Mouse (Mus musculus) limb, embryonic 11.5 days (tissue): Measurements from ENCODE around the gene Picalm. TPM values are rescaled to one million over a fixed set of nuclear protein-coding genes. Genes with fewer than 3 reads are reported as not detected.

Experiments
- ATAC-seq: fragments of 200-750 bp; cut with Nextera tagmentation; 2 replicates; pipeline ENCODE4 v1.8.0; 2017; ENCODE audit warnings: low read depth; ENCODE audit not compliant: insufficient number of reproducible peaks, low FRiP score, low TSS enrichment
- DNase-seq: peaks from one replicate; pipeline ENCODE4 v3.0.0-alpha.2; 2015; ENCODE audit warnings: low spot score
- H3K27ac ChIP-seq: fragments of 300-500 bp; sonication (generic); replicated peaks from 2 replicates; pipeline ENCODE4 v1.5.1; 2014; ENCODE audit warnings: low read depth, mild to moderate bottlenecking, low read length
- H3K27me3 ChIP-seq: fragments of 300-500 bp; sonication (generic); 2 replicates; pipeline ENCODE4 v1.6.1; 2014; ENCODE audit warnings: mild to moderate bottlenecking, low read length, mixed read lengths; ENCODE audit not compliant: control insufficient read depth, insufficient read depth
- H3K36me3 ChIP-seq: fragments of 300-500 bp; sonication (generic); 2 replicates; pipeline ENCODE4 v1.6.1; 2014; ENCODE audit warnings: mild to moderate bottlenecking, low read length, moderate library complexity, mixed read lengths; ENCODE audit not compliant: control insufficient read depth, insufficient read depth
- H3K4me1 ChIP-seq: fragments of 300-500 bp; sonication (generic); 2 replicates; pipeline ENCODE4 v1.6.1; 2014; ENCODE audit warnings: low read length, mixed read lengths; ENCODE audit not compliant: control insufficient read depth, insufficient read depth
- H3K4me2 ChIP-seq: fragments of 300-500 bp; sonication (generic); 2 replicates; pipeline ENCODE4 v1.6.1; 2014; ENCODE audit warnings: low read depth, mild to moderate bottlenecking, moderate library complexity; ENCODE audit not compliant: severe bottlenecking
- H3K4me3 ChIP-seq: fragments of 300-500 bp; sonication (generic); 2 replicates; pipeline ENCODE4 v1.5.1; 2014; ENCODE audit warnings: low read depth, low read length
- H3K9ac ChIP-seq: fragments of 300-500 bp; sonication (generic); 2 replicates; pipeline ENCODE4 v1.6.1; 2014; ENCODE audit warnings: mild to moderate bottlenecking, low read length
- H3K9me3 ChIP-seq: fragments of 300-500 bp; sonication (generic); 2 replicates; pipeline ENCODE4 v1.6.1; 2016; ENCODE audit warnings: low read length; ENCODE audit not compliant: control insufficient read depth
- WGBS: fragments of 180-500 bp; shearing (Covaris S2); extraction: QIAGEN DNeasy Blood & Tissue Kit; methylation state at CpG from one replicate; pipeline ENCODE4 v1.1.7; 2014; 5-methylcytosine and 5-hydroxymethylcytosine counted together
- polyA plus RNA-seq: library from polyadenylated mRNA; unstranded; fragments of >200 nt; fragmentation: Nextera tagmentation; extraction: Ambion mirVana; gene quantifications from 2 replicates; pipeline ENCODE4 v1.2.1, GENCODE M21; 2014

The Picalm gene
- polyA plus RNA-seq, 1 experiment from 2014 or later, result 34.0 TPM

GRCm38 (mm10) chr7:90140290-90140689 is 10.3 kb downstream of the Picalm start:
- DNase-seq (no peak), ATAC-seq (no peak)
- H3K9me3 ChIP-seq, result no peaks in the 10 kb centered on the region
- no peak overlapping the region for H3K4me2 ChIP-seq
- H3K4me1 ChIP-seq, result no peaks in the 10 kb centered on the region
- H3K36me3 ChIP-seq, result no peaks in the 10 kb centered on the region
- H3K27me3 ChIP-seq, result no peaks in the 10 kb centered on the region
- no peak overlapping the region for H3K27ac ChIP-seq
- WGBS, result 91% methylated on average over 3 of the region's 3 CpGs
- no peak overlapping the region for H3K9ac ChIP-seq
- no peak overlapping the region for H3K4me3 ChIP-seq

GRCm38 (mm10) chr7:90144275-90144674 is 14.3 kb downstream of the Picalm start:
- ATAC-seq, result no peak
- DNase-seq, result no peak
- no peaks in the 10 kb centered on the region for H3K4me1 ChIP-seq
- H3K27me3 ChIP-seq, result no peaks in the 10 kb centered on the region
- no peak overlapping the region for H3K9ac ChIP-seq
- no peak overlapping the region for H3K4me2 ChIP-seq
- H3K4me3 ChIP-seq, result no peak overlapping the region
- H3K27ac ChIP-seq, result no peak overlapping the region
- 92% methylated on average over 2 of the region's 2 CpGs for WGBS
- H3K9me3 ChIP-seq, result no peaks in the 10 kb centered on the region
- H3K36me3 ChIP-seq, result no peaks in the 10 kb centered on the region

- Histone ChIP-seq H3K9ac (no peak overlapping the region), H3K4me1 (no peaks in the 10 kb centered on the region), H3K9me3 (no peaks in the 10 kb centered on the region), H3K4me3 (no peak overlapping the region), H3K36me3 (no peaks in the 10 kb centered on the region), H3K27me3 (no peaks in the 10 kb centered on the region), H3K4me2 (no peak overlapping the region), H3K27ac (no peak overlapping the region)
- ATAC-seq, result no peak
- 73% methylated on average over 2 of the region's 2 CpGs for WGBS
- no peak for DNase-seq
Observed at GRCm38 (mm10) chr7:90144971-90145370, 15.0 kb downstream of the Picalm start.

- Histone ChIP-seq H3K27me3 (no peaks in the 10 kb centered on the region), H3K4me1 (no peaks in the 10 kb centered on the region), H3K9me3 (no peaks in the 10 kb centered on the region), H3K9ac (no peak overlapping the region), H3K4me3 (no peak overlapping the region), H3K27ac (no peak overlapping the region), H3K4me2 (no peak overlapping the region), H3K36me3 (no peaks in the 10 kb centered on the region)
- ATAC-seq, result no peak
- DNase-seq, result no peak
Observed at GRCm38 (mm10) chr7:90145376-90145775, 15.4 kb downstream of the Picalm start.

- no peak for DNase-seq
- H3K4me2 ChIP-seq, result no peak overlapping the region
Observed at GRCm38 (mm10) chr7:90145897-90146296, 15.9 kb downstream of the Picalm start.

GRCm38 (mm10) chr7:90146321-90146720 is 16.3 kb downstream of the Picalm start:
- DNase-seq (no peak), ATAC-seq (no peak)
- no peaks in the 10 kb centered on the region for H3K9me3 ChIP-seq
- H3K27ac ChIP-seq, result no peak overlapping the region
- H3K36me3 ChIP-seq, result no peaks in the 10 kb centered on the region
- H3K4me2 ChIP-seq, result no peak overlapping the region
- no peak overlapping the region for H3K9ac ChIP-seq
- H3K4me3 ChIP-seq, result no peak overlapping the region
- no peaks in the 10 kb centered on the region for H3K27me3 ChIP-seq
- 98% methylated on average over 1 of the region's 1 CpGs for WGBS
- H3K4me1 ChIP-seq, result no peaks in the 10 kb centered on the region

More at GRCm38 (mm10) chr7:90145897-90146296, 15.9 kb downstream of the Picalm start:
- H3K9ac ChIP-seq, result no peak overlapping the region
- no peaks in the 10 kb centered on the region for H3K36me3 ChIP-seq
- no peak overlapping the region for H3K27ac ChIP-seq
- ATAC-seq, result no peak
- 66% methylated on average over 4 of the region's 4 CpGs for WGBS
- H3K9me3 ChIP-seq, result no peaks in the 10 kb centered on the region
- H3K27me3 ChIP-seq, result no peaks in the 10 kb centered on the region
- no peaks in the 10 kb centered on the region for H3K4me1 ChIP-seq
- H3K4me3 ChIP-seq, result no peak overlapping the region

- H3K9ac ChIP-seq, result no peak overlapping the region
- no peak for ATAC-seq
- no peak overlapping the region for H3K4me2 ChIP-seq
- no peaks in the 10 kb centered on the region for H3K27me3 ChIP-seq
- no peaks in the 10 kb centered on the region for H3K36me3 ChIP-seq
- no peaks in the 10 kb centered on the region for H3K4me1 ChIP-seq
- H3K4me3 ChIP-seq, result no peak overlapping the region
- no peak overlapping the region for H3K27ac ChIP-seq
- H3K9me3 ChIP-seq, result no peaks in the 10 kb centered on the region
- 87% methylated on average over 2 of the region's 2 CpGs for WGBS
- no peak for DNase-seq
Observed at GRCm38 (mm10) chr7:90148023-90148422, 18.0 kb downstream of the Picalm start.

GRCm38 (mm10) chr7:90148516-90148915 is 18.5 kb downstream of the Picalm start:
- Histone ChIP-seq H3K27me3 (no peaks in the 10 kb centered on the region), H3K4me2 (no peak overlapping the region), H3K9me3 (no peaks in the 10 kb centered on the region), H3K4me1 (no peaks in the 10 kb centered on the region), H3K27ac (no peak overlapping the region), H3K9ac (no peak overlapping the region), H3K4me3 (no peak overlapping the region), H3K36me3 (no peaks in the 10 kb centered on the region)
- 83% methylated on average over 1 of the region's 1 CpGs for WGBS
- ATAC-seq (no peak), DNase-seq (no peak)

- WGBS, result 56% methylated on average over 2 of the region's 2 CpGs
Observed at GRCm38 (mm10) chr7:90150311-90150710, 20.3 kb downstream of the Picalm start.

More at GRCm38 (mm10) chr7:90150311-90150710, 20.3 kb downstream of the Picalm start:
- Histone ChIP-seq H3K36me3 (no peaks in the 10 kb centered on the region), H3K27ac (no peak overlapping the region), H3K4me2 (no peak overlapping the region), H3K9me3 (no peaks in the 10 kb centered on the region), H3K4me3 (no peak overlapping the region), H3K4me1 (no peaks in the 10 kb centered on the region), H3K27me3 (no peaks in the 10 kb centered on the region), H3K9ac (no peak overlapping the region)
- ATAC-seq (peak; percentile 70; the same call in 1 of the 2 replicates), DNase-seq (peak; percentile 40)
